Mouse (Mus musculus) layer of hippocampus, adult 2 months (tissue): Measurements from ENCODE around the gene Spata2l. TPM values are rescaled to one million over a fixed set of nuclear protein-coding genes. Genes with fewer than 3 reads are reported as not detected.
"Not testable (repeated sequence)": the region's sequence is repeated elsewhere in the genome, so short reads cannot be mapped to it uniquely, and the experiment has no call there.

Experiments used
- DNase-seq, 2 experiments: peaks; one replicate each; pipeline ENCODE4 v3.0.0; 2022; ENCODE audit warnings: low spot score in 2 of 2
- H3K27ac ChIP-seq: fragments of 200-600 bp; 2 replicates; pipeline ENCODE4 v1.8.1; 2022
- H3K4me3 ChIP-seq: fragments of 200-600 bp; 2 replicates; pipeline ENCODE4 v1.8.1; 2022; ENCODE audit warnings: mild to moderate bottlenecking
- CTCF ChIP-seq: fragments of 200-600 bp; conservative IDR thresholded peaks from 2 replicates; pipeline ENCODE4 v1.8.1; 2022; ENCODE audit warnings: antibody characterized with exemption, mild to moderate bottlenecking, moderate library complexity
- total RNA-seq, 2 experiments: library from RNA; stranded (reverse); gene quantifications; 2 replicates each; pipeline ENCODE4 v1.2.3; 2021

Spata2l gene
- total RNA-seq, 2 experiments from 2014 or later: 71.4 to 75.0 TPM

DNA sequence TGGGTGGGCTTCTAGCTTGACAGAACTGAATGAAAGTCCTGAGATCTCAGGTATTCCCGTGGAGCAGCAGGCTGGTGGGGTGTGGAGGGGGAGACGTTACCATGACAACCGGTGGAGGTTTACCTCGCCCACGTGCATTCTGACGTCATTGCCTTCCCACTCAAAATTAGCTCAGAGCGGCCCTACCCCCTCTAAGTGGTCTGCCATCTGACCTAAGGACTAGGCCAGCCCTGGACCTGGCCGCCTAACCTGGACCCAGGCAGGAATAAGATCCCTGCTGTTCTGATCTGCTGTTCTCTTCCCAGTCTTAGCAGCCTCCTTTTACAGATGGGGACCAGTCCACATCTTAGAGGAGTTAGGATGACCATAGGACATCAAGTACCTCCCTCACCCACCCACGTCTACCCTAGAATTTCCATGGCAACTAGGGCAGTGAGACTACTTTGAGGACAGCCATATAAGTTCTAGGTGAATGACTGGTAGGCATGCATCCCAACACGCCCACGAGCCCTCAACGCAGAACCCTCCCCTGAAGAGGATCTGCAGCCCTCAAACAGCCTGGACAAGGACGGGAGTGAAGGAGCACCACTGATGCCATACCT lies 1.0 kb downstream of the Spata2l start:
- TF ChIP-seq CTCF: no peak
- Histone ChIP-seq H3K4me3 (peak overlapping the region; percentile 88), H3K27ac (peak overlapping the region; percentile 97)
- peak; percentile 84 for DNase-seq

DNA sequence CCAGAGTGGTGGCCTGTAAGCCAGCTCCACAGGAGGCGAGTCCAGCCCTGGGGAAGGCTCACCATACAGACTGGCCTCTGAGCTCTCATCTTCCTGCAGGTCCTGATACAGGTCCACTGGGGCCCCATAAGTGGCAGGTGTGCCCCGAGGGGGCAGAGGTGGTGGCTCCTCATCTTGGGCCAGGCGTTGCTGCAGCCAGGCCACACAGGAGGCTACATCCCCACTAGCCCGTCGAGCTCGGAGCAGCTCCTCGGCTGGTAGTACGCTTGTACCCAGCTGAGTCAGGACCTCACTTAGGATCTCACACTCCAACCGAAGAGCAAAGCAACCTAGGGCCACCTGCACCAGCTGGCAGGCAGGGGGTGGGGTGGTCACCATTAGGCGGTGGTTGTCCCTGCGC lies 2.3 kb downstream of the Spata2l start:
- peak overlapping the region; percentile 88 for H3K4me3 ChIP-seq
- DNase-seq: no peak
- TF ChIP-seq CTCF: no peak
- peak overlapping the region; percentile 97 for H3K27ac ChIP-seq

DNA sequence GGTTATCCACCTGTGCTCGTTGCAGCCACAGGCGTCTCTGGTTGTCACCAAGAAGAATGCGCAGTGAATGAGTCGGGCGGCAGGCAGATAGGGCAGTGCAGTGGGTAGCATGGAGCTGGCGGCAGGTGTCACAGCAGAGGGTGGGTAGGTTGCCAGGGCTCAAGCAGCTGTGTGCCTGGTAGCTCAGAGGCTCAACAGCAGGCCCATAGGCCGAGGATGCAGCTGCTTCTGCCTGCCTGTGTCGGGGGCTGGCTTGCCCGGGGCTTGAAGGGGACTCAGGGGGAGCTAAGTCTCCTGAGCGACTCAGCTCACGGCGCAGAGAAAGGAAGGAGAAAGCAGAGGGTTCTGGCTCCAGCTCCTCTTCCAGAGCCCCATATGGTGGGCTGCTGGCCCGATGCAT lies 2.7 kb downstream of the Spata2l start:
- no peak for DNase-seq
- H3K27ac ChIP-seq: peak overlapping the region; percentile 97
- TF ChIP-seq CTCF: no peak
- peak overlapping the region; percentile 88 for H3K4me3 ChIP-seq

DNA sequence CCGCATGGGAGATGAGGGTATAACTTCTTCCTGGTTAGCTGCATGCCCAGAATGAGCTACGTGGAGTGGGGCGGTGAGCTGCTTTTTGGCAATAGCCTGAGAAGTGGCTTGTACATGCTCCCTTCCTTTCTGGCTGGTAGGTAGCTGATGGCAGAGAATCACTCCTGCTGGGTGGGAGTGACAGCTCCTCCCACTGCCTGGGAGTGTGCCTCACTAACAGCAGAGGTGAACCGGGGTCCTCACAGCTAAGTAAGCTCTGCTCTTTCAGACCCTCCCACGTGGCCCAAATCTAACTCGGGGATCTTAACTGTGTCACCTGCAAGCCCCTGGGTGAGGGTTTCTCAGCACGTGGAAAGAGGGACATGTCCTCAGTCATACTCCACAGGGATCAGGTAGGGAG lies 3.5 kb downstream of the Spata2l start:
- H3K27ac ChIP-seq: peak overlapping the region; percentile 97
- TF ChIP-seq CTCF: no peak
- no peak overlapping the region for H3K4me3 ChIP-seq
- DNase-seq: no peak

DNA sequence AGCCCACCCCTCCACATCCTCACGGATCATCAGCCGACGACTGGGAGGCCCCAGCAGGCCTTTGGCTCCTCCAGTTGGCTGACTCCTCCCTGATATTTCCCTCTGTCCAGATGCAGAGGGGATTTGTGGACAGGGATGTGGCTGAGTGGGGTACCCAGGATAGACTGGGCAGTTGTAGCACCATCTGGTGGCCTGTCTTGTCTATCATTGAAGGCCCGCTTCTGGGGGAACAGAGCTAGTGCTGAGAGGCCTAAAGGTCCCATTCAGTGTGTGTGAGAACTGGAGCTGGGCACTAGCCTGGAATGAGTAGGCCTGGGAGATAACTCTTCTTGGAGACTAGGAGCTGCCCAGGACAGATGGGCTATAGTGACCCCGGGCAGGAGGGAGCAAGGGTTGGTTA lies 4.3 kb downstream of the Spata2l start:
- no peak overlapping the region for H3K4me3 ChIP-seq
- TF ChIP-seq CTCF: peak; percentile 60
- DNase-seq: no peak
- peak overlapping the region; percentile 97; the same call in 1 of the 2 replicates for H3K27ac ChIP-seq

DNA sequence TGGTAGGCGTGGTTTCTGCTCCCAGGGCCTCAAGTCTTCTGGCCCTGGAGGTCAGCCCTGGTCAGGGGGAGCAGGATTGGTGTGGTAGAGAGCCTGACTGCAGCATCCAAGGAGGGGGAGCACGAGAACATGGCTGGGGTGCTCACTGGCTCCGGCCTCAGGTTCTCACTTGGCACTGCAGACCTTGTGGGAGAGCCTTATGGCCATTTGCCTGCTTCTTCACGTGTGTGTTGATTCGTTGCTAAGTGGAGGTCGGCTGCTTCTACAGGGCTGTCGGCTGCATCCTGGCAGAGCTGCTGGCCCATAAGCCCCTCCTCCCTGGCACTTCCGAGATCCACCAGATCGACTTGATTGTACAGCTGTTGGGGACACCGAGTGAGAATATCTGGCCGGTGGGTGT lies 5.7 kb downstream of the Spata2l start:
- H3K4me3 ChIP-seq, DNase-seq: not testable (repeated sequence)
- peak overlapping the region; percentile 51 for H3K27ac ChIP-seq

DNA sequence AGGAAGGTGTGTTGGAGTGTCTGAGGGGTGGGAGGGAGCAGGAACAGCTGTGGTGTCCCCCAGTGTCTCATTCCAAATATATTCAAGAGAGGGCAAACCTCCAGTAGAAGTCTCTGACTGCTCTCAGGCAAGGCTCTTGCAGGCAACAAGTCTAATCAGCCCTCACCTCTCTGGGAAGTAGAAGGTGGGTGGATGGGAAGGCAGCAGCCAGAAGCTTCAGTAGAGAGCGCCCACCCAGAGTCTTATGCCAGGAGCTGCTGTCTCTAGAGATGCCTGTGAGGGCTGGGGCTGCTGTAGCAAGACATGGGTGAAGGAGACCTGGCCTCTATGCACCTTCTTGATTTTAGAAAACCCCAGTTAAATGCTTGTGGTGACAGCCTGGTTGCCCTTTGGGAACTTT lies 7.6 kb downstream of the Spata2l start:
- H3K27ac ChIP-seq: no peak overlapping the region
- H3K4me3 ChIP-seq: no peak overlapping the region
- no peak for DNase-seq
- no peak for TF ChIP-seq CTCF

DNA sequence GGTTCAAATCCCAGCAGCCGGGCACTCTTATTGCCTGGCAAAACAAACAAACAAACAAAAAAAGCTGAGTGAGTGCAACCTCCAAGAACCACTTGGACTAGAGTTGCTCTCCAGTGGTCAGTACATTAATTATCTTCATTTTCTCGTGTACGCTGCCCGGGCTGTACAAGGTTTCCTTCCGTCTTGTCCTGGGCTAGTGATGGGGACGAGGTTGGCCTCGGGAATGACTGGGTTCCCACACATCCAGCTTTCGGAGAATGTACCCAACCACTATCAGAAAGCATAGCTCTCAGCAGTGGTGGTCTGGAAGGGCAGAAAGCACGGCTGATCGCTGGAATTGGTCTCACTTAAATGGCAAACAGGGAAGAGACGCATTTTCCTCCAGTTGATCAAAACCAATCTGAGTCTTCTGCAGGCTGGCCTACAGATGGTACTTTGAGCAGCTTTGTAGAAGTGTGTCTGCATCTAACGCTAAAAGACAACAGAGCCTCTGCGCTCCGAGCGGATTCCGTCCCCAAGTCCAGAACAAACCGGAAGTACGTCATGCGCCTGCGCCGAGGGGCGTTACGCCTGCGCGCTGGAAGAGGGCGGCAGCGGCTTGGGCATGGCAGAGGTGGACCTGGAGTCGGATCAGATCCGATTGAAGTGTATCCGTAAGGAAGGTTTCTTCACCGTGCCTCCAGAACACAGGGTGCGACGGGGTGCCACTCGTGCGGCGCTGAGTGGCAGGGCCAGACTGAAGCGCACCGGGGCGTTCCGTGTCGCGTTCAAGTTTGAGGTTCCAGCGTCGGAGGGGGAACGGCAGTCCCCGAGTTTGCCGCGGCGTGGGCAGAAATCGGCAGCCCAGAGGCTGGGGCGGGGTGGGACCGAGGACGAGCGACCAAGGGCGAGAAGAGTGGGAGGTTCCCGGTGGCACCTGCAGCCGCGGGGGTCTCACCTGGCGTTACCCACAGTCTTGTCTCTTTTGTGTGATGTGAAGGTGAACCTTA lies 11.5 kb downstream of the Spata2l start, which contains the start of gene Cdk10:
Cdk10 (plus strand) TSS at position 565 of the 989 bp plus-strand sequence.
- Histone ChIP-seq H3K4me3 (peak within 1 kb of the TSS; percentile 66), H3K27ac (peak within 1 kb of the TSS; percentile 93)
- no peak; the same call in 1 of the 2 replicates for TF ChIP-seq CTCF
- peak; percentile 94 for DNase-seq

DNA sequence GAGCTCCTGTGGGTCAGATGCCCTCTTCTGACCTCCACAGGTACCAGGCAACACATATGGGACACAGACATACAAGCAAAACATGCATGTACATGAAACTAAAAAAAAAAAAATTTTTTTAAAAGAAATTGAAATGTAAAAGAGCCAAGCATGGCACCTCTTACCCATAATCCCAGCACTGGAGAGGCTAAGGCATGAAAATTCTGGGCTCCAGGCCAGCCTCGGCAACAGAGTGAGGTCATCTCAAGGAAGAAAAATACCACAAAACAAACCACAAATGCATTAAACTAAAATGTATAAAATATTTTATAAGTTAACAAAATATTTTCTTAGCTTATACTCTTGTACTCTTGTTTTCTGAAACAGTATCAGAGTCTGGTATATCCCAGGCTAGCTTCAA lies 15.1 kb downstream of the Spata2l start:
- no peak overlapping the region for H3K4me3 ChIP-seq
- H3K27ac ChIP-seq: no peak overlapping the region
- no peak for DNase-seq
- no peak for TF ChIP-seq CTCF

DNA sequence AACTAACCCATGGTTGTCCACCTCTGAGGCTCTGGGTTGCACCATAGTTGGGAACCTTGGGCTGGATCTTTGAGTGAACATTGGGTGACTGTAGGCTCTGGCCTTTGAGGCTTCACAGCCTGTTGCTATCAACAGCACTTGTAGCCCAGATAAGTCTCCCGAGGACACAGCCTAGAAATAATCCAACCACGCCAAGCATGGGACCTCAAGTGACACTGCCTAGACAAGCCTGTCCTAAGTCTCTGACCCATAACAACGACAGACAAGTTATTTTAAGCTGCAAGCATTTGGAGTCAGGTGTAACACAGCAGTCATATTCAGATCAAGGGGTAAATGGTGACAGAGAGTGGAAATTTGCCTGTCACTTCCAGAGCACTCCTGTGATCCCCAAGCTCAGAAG lies 20.6 kb downstream of the Spata2l start:
- no peak for DNase-seq
- Histone ChIP-seq H3K27ac (no peak overlapping the region), H3K4me3 (no peak overlapping the region)
- TF ChIP-seq CTCF: no peak

DNA sequence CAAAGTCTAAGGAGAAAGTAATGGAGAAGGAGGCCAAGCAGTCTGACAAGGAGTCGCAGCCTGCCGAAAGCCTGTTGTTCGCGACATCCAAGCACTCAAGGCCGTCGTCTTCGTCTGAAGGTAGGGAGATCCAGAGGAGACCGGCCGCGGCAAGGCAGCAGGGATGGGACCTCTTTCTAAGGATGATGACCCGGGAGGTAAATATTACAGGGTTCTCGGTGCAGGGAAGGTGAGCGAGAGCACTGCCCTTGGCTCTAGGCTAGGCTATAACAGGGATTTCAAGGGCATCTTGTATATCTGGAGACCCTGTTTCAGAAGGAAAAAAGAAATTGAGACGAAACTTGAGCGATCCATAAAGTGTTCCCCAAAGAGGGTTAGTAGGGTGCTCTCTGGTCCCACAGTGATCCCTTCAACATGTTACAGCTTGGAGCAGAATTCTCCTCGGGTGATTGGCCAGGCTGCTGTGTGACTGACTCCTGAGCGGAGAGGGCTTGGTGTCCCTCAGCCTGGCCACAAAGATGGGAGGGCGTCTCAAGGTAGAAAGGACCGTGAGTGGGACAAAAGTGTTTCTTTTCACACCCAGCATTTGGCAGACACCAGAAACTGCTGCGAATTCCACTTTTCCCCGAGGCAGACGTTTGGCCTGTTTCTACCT lies 22.8 kb downstream of the Spata2l start:
- peak; percentile 1; the same call in 1 of the 2 replicates for TF ChIP-seq CTCF
- Histone ChIP-seq H3K27ac (peak overlapping the region; percentile 91), H3K4me3 (peak overlapping the region; percentile 84)
- DNase-seq: no peak

DNA sequence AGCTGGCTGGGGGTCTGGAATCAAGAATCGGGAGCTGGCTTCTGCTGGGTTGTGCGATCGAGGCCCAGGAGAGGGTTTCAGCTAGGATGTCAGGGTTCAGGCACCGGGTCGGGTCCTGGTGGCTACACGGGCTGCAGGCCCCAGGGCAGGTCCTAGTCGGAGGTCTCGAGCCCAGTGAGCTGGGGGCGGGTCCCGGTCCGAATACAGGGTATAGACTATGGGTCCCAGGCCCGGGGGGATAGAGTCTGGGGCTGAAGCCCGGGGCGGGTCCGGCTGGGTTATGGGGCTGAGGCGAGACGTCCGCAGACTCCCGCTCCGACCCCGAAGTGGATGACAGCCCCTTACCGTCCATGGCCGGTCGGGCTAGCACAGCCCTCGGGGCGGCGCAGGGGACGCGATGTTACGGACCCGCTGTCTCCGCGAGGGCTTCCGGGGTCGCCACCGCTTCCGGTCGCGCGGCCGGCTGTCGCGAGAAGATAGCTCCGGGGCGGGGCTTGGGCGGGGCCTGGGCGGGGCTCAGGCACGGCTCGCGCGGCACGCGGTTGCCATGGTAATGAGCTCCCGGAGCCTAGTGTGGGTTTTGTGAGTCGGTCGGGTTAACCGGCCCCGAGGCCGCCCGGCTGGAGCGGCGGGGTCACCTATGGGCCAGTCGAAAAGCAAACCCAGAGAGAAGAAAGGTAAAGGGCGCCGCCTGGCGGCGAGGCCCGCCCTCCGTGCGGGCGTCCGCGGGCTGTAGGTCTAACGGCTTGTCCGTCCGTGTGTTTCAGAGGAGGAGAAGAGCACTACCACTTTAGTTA lies 23.5 kb downstream of the Spata2l start, which contains the start of the genes Chmp1a and Spata33:
Chmp1a (minus strand) TSS at position 443 of the 797 bp plus-strand sequence.
Spata33 (plus strand) TSS at position 512 of the 797 bp plus-strand sequence.
- TF ChIP-seq CTCF: peak; percentile 86
- DNase-seq: peak; percentile 80 to 83
- Histone ChIP-seq H3K4me3 (peak within 1 kb of the TSS; percentile 84), H3K27ac (peak within 1 kb of the TSS; percentile 91)
